Mouse (Mus musculus): ENCODE data around the gene Dll3. TPM values are rescaled to one million over a fixed set of nuclear protein-coding genes. Genes with fewer than 3 reads are reported as not detected.

The Dll3 gene
- polyA plus RNA-seq, 1 experiment from 2014 or later, result 22.2 TPM

DNA sequence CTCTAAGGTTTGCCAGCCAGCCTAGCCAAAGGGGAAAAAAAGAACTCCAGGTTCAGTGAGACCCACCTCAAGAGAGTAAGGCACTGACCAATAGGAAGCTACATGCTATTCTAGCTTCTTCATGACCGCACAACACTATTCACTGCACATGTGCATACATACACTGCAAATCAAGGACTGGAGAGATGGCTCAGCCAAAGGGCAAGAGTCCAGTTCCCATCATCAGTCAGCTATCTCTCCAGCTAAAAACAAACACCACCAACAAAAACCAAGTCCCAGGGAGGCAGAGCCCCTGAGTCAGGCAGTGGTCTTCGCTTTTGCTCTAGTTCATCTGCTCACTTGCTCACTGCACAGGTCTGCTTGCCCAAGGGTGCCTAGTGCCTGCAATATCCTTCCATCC, 26.2 kb upstream of the Dll3 start:
- H3K4me3 ChIP-seq, result no peak overlapping the region

DNA sequence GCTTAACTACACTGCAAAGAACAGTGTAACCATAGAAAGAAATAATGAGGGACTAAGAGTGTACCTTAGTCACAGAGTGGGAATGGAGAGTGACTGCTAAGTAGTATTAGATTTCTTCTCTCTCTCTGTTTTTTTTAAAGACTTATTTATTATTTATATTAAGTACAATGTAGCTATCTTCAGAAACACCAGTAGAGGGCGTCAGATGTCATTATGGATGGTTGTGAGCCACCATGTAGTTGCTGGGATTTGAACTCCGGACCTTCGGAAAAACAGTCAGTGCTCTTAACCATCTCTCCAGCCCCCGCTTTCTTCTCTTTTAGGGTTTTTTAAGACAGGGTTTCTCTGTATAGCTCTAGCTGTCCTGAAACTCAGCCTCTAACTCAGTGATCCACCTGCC, 24.4 kb upstream of the Dll3 start:
- no peak overlapping the region for H3K4me2 ChIP-seq
- WGBS, result 78% methylated on average over 4 of the region's 4 CpGs

More for the DNA sequence above, 26.2 kb upstream of the Dll3 start:
- H3K4me2 ChIP-seq, result no peak overlapping the region
- no peak overlapping the region for H3K27ac ChIP-seq
- no peaks in the 10 kb centered on the region for H3K9me3 ChIP-seq
- H3K27me3 ChIP-seq, result no peaks in the 10 kb centered on the region
- 98% methylated on average over 2 of the region's 2 CpGs for WGBS
- no peaks in the 10 kb centered on the region for H3K4me1 ChIP-seq (replicated peaks)
- no peak overlapping the region for H3K9ac ChIP-seq
- no peak for ATAC-seq (ENCODE audit: low FRiP score)
- H3K36me3 ChIP-seq, result peaks cover 83% of the 10 kb centered on the region

DNA sequence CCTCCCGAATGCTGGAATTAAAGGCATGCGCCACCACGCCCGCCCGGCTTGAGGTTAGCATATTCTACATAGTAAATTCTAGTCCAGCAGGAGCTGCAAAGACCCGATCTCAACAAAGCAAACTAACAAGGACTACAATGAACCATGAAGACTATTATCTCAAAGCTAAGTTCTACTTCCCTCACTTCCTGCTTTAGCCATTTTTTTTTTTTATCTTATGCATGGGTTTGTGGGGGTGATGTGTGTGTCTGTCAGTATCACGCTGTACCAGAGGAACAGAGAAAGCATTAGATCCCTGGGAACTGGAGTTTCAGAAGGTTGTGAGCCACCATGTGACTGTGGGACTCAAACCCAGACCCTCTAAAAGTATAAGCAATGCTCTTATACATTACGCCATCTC, 23.3 kb upstream of the Dll3 start:
- 95% methylated on average over 8 of the region's 8 CpGs for WGBS
- Histone ChIP-seq H3K27me3 (no peaks in the 10 kb centered on the region), H3K36me3 (peaks cover 99% of the 10 kb centered on the region), H3K27ac (no peak overlapping the region), H3K9me3 (no peaks in the 10 kb centered on the region), H3K4me1 (replicated peaks) (no peaks in the 10 kb centered on the region), H3K4me2 (no peak overlapping the region), H3K9ac (no peak overlapping the region), H3K4me3 (no peak overlapping the region)
- ATAC-seq (ENCODE audit: low FRiP score), result no peak

More for the DNA sequence above, 24.4 kb upstream of the Dll3 start:
- H3K4me1 ChIP-seq (replicated peaks), result no peaks in the 10 kb centered on the region
- no peak for ATAC-seq (ENCODE audit: low FRiP score)
- H3K36me3 ChIP-seq, result peaks cover 99% of the 10 kb centered on the region
- H3K9ac ChIP-seq, result no peak overlapping the region
- H3K27ac ChIP-seq, result no peak overlapping the region
- no peaks in the 10 kb centered on the region for H3K9me3 ChIP-seq
- no peaks in the 10 kb centered on the region for H3K27me3 ChIP-seq
- H3K4me3 ChIP-seq, result no peak overlapping the region

DNA sequence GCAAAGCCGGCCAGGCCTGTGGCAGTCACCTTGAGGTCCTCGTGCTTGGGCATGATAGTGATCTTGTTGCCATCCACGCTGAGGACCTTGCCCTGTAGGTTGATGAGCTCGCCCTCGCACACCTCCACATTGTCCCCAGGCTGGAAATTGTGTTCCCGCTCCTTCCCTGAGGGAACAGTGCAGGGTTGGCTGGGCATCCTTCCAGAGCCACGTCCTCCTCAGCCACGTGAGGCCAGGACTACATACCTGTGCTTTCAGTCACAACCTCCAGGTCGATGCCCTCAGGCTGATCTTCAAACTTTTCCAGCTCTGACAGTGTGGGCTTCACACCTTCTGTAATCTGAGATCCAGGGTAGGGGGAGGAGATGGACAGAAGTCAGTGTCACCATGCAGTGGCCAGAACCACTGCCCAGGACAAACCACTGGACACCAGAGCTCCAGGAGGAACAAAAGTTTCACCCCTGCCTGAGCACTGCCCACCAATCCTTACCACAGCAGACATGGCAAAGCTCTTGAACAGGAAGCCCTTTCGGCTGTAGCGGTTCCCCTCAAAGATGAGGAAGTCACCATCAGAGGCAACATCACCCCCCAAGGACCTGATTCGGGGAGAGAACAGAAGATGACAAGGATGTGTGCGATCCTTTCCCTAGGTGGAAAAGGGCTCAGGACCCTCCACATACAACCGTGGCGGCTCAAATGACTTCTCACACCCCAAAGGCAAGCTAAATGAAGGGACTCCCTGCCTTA, 20.1 kb upstream of the Dll3 start:
- no peak for ATAC-seq (ENCODE audit: low FRiP score)
- Histone ChIP-seq H3K9ac (no peak overlapping the region), H3K27me3 (no peaks in the 10 kb centered on the region), H3K9me3 (no peaks in the 10 kb centered on the region), H3K27ac (no peak overlapping the region), H3K4me2 (no peak overlapping the region), H3K4me3 (no peak overlapping the region), H3K4me1 (replicated peaks) (no peaks in the 10 kb centered on the region), H3K36me3 (peaks cover 99% of the 10 kb centered on the region)
- 95% methylated on average over 15 of the region's 15 CpGs for WGBS

DNA sequence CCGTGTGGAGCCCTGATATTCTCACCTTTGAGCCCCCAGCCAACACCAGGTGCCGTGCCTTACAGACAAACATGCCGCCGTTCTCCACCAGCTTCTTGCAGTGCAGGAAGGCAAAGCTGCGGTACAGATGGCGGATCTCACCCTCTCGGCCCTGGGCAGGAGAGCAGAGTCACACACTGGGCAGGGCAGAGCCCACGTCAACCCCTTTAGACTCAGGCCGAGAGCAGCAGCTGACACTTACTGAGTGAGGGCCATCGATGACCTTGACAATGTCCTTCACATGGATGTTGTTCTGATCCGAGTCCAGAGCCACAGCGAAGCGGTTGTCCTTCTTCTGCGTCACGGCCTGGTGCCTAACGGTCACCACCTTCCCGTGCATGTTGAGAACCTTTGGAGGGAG, 16.7 kb upstream of the Dll3 start:
- WGBS, result 99% methylated on average over 17 of the region's 17 CpGs
- ATAC-seq (ENCODE audit: low FRiP score), result no peak
- Histone ChIP-seq H3K4me1 (replicated peaks) (no peaks in the 10 kb centered on the region), H3K36me3 (peaks cover 98% of the 10 kb centered on the region), H3K9me3 (no peaks in the 10 kb centered on the region), H3K4me2 (no peak overlapping the region), H3K4me3 (no peak overlapping the region), H3K9ac (no peak overlapping the region), H3K27ac (no peak overlapping the region), H3K27me3 (no peaks in the 10 kb centered on the region)

DNA sequence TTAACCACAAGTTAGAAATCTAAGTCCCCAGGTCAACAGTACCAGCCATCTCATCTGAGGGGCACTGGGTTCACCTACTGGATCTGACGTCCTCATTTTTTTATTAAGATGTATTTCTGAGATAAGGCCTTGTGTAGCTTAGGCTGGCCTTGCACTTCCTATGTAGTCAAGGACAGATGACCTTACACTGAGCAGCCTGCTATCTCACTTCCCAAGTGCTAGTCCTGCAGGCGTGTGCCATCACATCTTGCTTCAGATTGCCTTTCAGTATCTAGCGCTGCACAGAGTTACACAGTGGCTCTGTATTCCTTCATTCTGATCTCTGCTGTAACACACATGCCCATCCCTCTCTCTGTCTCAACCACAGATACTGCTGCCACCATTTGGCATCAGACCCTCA, 16.0 kb upstream of the Dll3 start:
- Histone ChIP-seq H3K27me3 (no peaks in the 10 kb centered on the region), H3K9ac (no peak overlapping the region), H3K36me3 (peaks cover 91% of the 10 kb centered on the region), H3K9me3 (no peaks in the 10 kb centered on the region), H3K4me1 (replicated peaks) (no peaks in the 10 kb centered on the region), H3K27ac (no peak overlapping the region), H3K4me2 (no peak overlapping the region), H3K4me3 (no peak overlapping the region)
- ATAC-seq (ENCODE audit: low FRiP score), result no peak
- WGBS, result 90% methylated on average over 3 of the region's 3 CpGs

DNA sequence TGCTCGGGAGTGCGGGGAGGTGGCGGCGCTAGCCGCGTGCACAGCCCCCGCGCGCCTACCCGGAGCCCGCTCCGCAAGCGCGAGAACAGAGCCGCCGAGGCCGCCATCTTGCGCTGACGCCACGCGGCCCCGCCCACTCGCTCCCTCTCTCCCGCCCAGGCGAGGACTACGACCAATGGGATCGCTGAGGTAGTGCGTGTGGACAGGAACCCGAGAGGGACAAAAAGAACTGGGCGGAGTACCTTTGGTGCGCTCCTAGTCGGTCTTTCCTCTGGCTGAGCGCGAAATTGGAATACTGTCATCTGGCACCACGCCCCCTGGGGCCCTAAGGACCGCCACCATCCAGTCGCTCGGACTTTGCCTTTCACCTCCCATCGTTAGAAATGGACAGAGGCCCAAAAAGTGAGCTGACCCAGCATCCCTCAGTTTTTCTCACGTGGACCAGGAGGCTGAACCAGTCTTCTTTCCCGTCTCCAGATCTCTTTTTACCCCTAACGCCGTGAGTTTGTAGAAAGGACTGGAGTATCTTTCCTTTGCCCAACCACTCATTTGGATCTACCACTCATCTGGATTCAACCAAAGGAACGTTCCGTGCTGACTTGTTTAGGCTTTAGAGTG, 10.0 kb upstream of the Dll3 start, which contains the start of gene Timm50:
Timm50 (minus strand) TSS at position 147 of the 618 bp plus-strand sequence.
- Histone ChIP-seq H3K4me1 (replicated peaks) (peaks cover 19% of the 10 kb centered on the region), H3K9ac (peak within 1 kb of the TSS; percentile 93), H3K4me3 (peak within 1 kb of the TSS; percentile 86), H3K9me3 (no peaks in the 10 kb centered on the region), H3K36me3 (peaks cover 63% of the 10 kb centered on the region), H3K4me2 (peak within 1 kb of the TSS; percentile 89), H3K27ac (peak within 1 kb of the TSS; percentile 45), H3K27me3 (no peaks in the 10 kb centered on the region)
- peak; percentile 96 for ATAC-seq (ENCODE audit: low FRiP score)
- WGBS, result under 1% methylated on average over 44 of the region's 45 CpGs

DNA sequence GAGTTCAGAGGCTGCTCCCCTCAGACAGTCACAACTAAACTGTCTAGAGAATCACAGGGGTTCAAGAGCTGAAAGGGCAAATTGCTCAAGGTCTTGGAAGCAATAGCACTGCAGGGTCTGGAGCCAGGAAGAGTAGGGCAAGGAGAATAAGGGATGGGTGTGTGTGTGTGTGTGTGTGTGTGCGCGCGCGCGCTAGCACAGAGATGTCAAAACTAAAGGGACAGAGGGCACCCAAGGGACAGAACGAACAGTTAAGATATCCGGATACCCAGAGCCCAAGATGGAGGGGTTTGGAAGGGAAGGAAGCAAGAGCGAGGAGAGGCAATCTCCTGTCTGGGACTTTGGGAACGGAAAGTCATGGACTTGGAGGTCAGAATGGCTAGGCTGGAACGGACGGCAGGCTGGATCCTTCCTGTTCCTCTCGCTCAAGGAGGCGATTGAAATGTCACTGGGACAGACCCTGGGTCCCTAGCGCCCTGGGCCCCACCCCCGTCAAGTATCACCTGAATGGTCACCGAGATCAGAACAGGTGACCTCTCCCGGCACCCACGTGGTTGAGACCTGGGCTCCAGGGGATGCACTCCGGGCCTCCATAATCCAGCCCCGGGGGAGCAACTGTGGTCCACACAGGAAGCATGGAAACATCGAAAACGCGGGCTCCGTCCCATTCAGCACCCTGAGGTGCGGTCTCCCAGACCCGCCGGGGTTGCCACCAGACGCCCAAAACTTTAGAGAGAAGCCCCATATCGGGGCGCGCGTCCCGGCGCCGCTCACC, 9.3 kb upstream of the Dll3 start:
- H3K36me3 ChIP-seq, result peaks cover 63% of the 10 kb centered on the region

DNA sequence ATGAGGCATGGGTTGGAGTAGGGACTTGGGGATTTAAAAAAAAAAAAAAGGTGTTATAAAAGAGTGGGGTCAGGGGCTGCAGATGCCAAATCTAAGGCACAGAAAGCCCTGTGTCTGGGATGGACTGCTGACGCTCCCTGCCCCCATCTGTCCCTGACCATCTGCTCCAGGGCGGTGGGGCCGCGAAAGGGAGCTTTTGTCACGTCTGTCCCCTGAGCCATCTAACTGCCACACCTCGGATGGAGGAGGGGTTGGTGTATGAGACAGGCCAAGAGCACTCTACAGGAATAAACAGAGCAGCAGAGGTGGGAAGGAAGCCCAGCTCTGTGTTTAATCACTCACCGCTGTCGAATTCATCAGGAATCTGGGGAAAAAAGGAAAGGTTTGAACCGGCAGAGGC, 7.7 kb upstream of the Dll3 start:
- ATAC-seq (ENCODE audit: low FRiP score), result no peak
- H3K9me3 ChIP-seq, result no peaks in the 10 kb centered on the region
- peaks cover 19% of the 10 kb centered on the region for H3K4me1 ChIP-seq (replicated peaks)
- 34% methylated on average over 9 of the region's 9 CpGs for WGBS
- H3K4me2 ChIP-seq, result no peak overlapping the region
- no peak overlapping the region for H3K4me3 ChIP-seq
- no peaks in the 10 kb centered on the region for H3K27me3 ChIP-seq
- peak overlapping the region; percentile 30; the same call in 1 of the 2 replicates for H3K9ac ChIP-seq
- peaks cover 63% of the 10 kb centered on the region for H3K36me3 ChIP-seq
- H3K27ac ChIP-seq, result no peak overlapping the region

More for the DNA sequence above, 9.3 kb upstream of the Dll3 start:
- 7% methylated on average over 35 of the region's 35 CpGs for WGBS
- Histone ChIP-seq H3K4me3 (peak overlapping the region; percentile 86), H3K4me1 (replicated peaks) (peaks cover 19% of the 10 kb centered on the region), H3K9me3 (no peaks in the 10 kb centered on the region), H3K27me3 (no peaks in the 10 kb centered on the region), H3K9ac (peak overlapping the region; percentile 93), H3K27ac (peak overlapping the region; percentile 45), H3K4me2 (peak overlapping the region; percentile 89)
- ATAC-seq (ENCODE audit: low FRiP score), result peak; percentile 67

DNA sequence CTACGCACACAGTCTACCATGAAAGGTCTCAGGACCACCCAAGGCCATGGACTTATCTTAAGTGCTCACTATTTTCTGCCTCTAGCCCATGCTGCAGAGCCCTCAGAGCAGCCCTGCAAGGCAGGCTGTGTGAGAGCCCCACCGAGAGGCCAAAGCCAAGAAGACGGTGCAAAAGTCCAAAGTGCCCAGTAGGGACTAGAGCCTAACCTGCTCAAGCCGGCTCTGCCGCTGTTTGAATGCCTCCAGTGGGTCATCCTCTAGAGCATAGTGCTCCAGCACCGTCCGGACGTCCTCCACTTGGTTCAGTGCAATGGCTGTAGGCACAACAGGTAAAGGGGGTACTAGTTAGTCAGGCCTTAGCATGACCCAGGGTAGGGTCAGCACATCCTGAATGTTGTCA, 4.2 kb upstream of the Dll3 start:
- no peak for ATAC-seq (ENCODE audit: low FRiP score)
- H3K9ac ChIP-seq, result no peak overlapping the region
- H3K36me3 ChIP-seq, result peaks cover 56% of the 10 kb centered on the region
- H3K4me2 ChIP-seq, result no peak overlapping the region
- no peak overlapping the region for H3K4me3 ChIP-seq
- WGBS, result 92% methylated on average over 8 of the region's 8 CpGs
- H3K27ac ChIP-seq, result no peak overlapping the region
- H3K27me3 ChIP-seq, result no peaks in the 10 kb centered on the region
- H3K4me1 ChIP-seq (replicated peaks), result peaks cover 33% of the 10 kb centered on the region
- no peaks in the 10 kb centered on the region for H3K9me3 ChIP-seq

DNA sequence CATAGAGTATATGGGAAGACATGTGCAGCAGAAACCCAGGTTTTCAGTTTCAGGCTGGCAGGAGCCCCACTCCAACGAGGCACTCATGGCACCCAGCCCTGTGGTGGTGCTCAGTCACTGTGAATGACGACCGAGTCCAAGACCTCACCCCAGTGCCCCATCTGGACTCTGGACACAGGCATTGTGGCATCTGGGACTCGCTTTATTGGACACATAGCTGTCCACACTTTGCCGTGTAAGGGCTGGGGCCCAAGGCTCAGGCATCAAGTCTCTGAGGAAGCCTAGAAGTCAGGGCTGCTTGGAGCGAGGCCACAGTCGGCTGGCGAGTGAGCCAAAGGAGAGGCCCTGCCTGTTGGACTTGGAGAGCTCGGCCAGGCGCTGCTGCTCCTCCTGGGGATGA, 3.6 kb upstream of the Dll3 start:
- H3K9ac ChIP-seq, result no peak overlapping the region
- peaks cover 56% of the 10 kb centered on the region for H3K36me3 ChIP-seq
- H3K27me3 ChIP-seq, result no peaks in the 10 kb centered on the region
- 86% methylated on average over 10 of the region's 10 CpGs for WGBS
- ATAC-seq (ENCODE audit: low FRiP score), result no peak
- peaks cover 31% of the 10 kb centered on the region for H3K4me1 ChIP-seq (replicated peaks)
- H3K4me2 ChIP-seq, result no peak overlapping the region
- no peak overlapping the region for H3K4me3 ChIP-seq
- H3K27ac ChIP-seq, result no peak overlapping the region
- H3K9me3 ChIP-seq, result no peaks in the 10 kb centered on the region

DNA sequence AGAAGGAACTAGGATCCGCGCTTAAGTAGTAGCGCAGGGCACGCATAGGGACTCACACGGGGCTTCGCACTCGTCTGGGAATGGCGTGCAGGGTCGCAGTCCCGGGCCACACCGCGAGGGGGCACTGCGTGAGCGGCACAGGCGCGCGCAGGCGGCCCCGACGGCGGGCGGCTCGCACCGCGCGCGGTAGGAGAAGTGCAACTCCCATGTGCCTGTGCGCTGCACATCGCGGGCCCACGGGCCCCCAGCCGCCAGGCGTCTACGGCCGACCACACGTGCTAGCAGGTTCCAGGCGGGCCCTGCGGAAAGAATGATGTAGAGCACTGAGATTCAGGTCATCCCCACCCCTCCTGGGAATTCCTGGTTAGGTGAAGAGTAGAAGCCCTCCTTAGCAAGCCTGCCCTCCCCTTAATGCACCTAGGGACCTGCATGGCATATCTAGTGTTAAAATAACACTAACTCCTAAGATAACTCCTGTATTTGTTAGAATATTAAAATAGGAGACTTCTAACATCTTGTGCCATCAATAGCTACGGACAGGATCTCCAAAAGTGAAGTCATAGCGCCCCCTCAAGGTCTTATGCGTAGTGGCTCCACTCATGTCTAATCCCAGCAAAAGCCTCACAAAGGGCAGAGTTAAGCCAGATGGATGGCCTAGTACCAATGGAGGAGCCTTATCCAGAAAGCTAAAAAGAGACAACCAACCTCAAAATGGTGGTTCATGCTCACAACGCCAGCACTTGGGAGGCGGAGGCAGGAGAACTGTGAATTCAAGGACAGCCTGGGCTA, 3.0 kb downstream of the Dll3 start:
- no peaks in the 10 kb centered on the region for H3K9me3 ChIP-seq
- peaks cover 51% of the 10 kb centered on the region for H3K4me1 ChIP-seq (replicated peaks)
- ATAC-seq (ENCODE audit: low FRiP score), result no peak
- peaks cover 41% of the 10 kb centered on the region for H3K27me3 ChIP-seq
- WGBS, result 10% methylated on average over 43 of the region's 43 CpGs
- H3K27ac ChIP-seq, result 0 out of 2 replicates have a peak overlapping the region, but pooled peaks have one; percentile 20
- H3K4me3 ChIP-seq, result peak overlapping the region; percentile 51
- no peaks in the 10 kb centered on the region for H3K36me3 ChIP-seq
- H3K4me2 ChIP-seq, result peak overlapping the region; percentile 67
- H3K9ac ChIP-seq, result peak overlapping the region; percentile 46; the same call in 1 of the 2 replicates
